Mouse (Mus musculus) liver, embryonic 13.5 days (tissue): Measurements from ENCODE around the gene Nsun3. TPM values are rescaled to one million over a fixed set of nuclear protein-coding genes. Genes with fewer than 3 reads are reported as not detected.
"Not testable (repeated sequence)": the region's sequence is repeated elsewhere in the genome, so short reads cannot be mapped to it uniquely, and the experiment has no call there.

Source experiments
- ATAC-seq: fragments of 200-750 bp; cut with Nextera tagmentation; 2 replicates; pipeline ENCODE4 v1.8.0; 2017; ENCODE audit warnings: low read depth, mild to moderate bottlenecking, moderate number of reproducible peaks, moderate library complexity
- DNase-seq: peaks from one replicate; pipeline ENCODE4 v3.0.0; 2022
- H3K27ac ChIP-seq: fragments of 300-500 bp; sonication (generic); 2 replicates; pipeline ENCODE4 v1.5.1; 2015; ENCODE audit warnings: moderate library complexity, mild to moderate bottlenecking, inconsistent platforms
- H3K27me3 ChIP-seq: fragments of 300-500 bp; sonication (generic); 2 replicates; pipeline ENCODE4 v1.6.1; 2015; ENCODE audit warnings: mild to moderate bottlenecking, inconsistent platforms
- H3K36me3 ChIP-seq: fragments of 300-500 bp; sonication (generic); 2 replicates; pipeline ENCODE4 v1.6.1; 2015; ENCODE audit warnings: mild to moderate bottlenecking, inconsistent platforms
- H3K4me1 ChIP-seq: fragments of 300-500 bp; sonication (generic); replicated peaks from 2 replicates; pipeline ENCODE4 v1.6.1; 2015; ENCODE audit warnings: inconsistent platforms
- H3K4me2 ChIP-seq: fragments of 300-500 bp; sonication (generic); 2 replicates; pipeline ENCODE4 v1.6.1; 2015; ENCODE audit warnings: inconsistent platforms, mild to moderate bottlenecking, moderate library complexity
- H3K4me3 ChIP-seq: fragments of 300-500 bp; sonication (generic); replicated peaks from 2 replicates; pipeline ENCODE4 v1.5.1; 2015; ENCODE audit warnings: mild to moderate bottlenecking, inconsistent platforms
- H3K9ac ChIP-seq: fragments of 300-500 bp; sonication (generic); 2 replicates; pipeline ENCODE4 v1.6.1; 2015; ENCODE audit warnings: mild to moderate bottlenecking, inconsistent platforms
- H3K9me3 ChIP-seq: fragments of 300-500 bp; sonication (generic); replicated peaks from 2 replicates; pipeline ENCODE4 v1.6.1; 2016; ENCODE audit warnings: inconsistent platforms
- WGBS: fragments of 180-500 bp; shearing (Covaris S2); methylation state at CpG from one replicate; pipeline ENCODE4 v1.1.7; 2015; ENCODE audit not compliant: insufficient replicate concordance; 5-methylcytosine and 5-hydroxymethylcytosine counted together
- microRNA-seq: library from miRNA; unstranded; fragments of <30 nt; microRNA quantifications from one replicate; pipeline ENCODE4, GENCODE M21; 2016
- polyA plus RNA-seq: library from polyadenylated mRNA; unstranded; fragments of >200 nt; fragmentation: Nextera tagmentation; extraction: Ambion mirVana; gene quantifications from 2 replicates; pipeline ENCODE4 v1.2.1, GENCODE M21; 2015

Nsun3 gene
- polyA plus RNA-seq, 1 experiment from 2014 or later, result 5.3 TPM

- H3K4me1 ChIP-seq, result no peaks in the 10 kb centered on the region
- 83% methylated on average over 4 of the region's 4 CpGs for WGBS
- no peak overlapping the region for H3K4me3 ChIP-seq
- H3K4me2 ChIP-seq, result no peak overlapping the region
- no peak for DNase-seq
- H3K27me3 ChIP-seq, result no peaks in the 10 kb centered on the region
- no peak overlapping the region for H3K9ac ChIP-seq
- no peaks in the 10 kb centered on the region for H3K36me3 ChIP-seq
- no peak for ATAC-seq
- H3K27ac ChIP-seq, result no peak overlapping the region
- no peaks in the 10 kb centered on the region for H3K9me3 ChIP-seq
Measured at GRCm38 (mm10) chr16:62753079-62753478, 33.5 kb downstream of the Nsun3 start.

- no peak overlapping the region for H3K4me2 ChIP-seq
- H3K4me1 ChIP-seq, result no peaks in the 10 kb centered on the region
- no peak overlapping the region for H3K27ac ChIP-seq
- WGBS, result 49% methylated on average over 2 of the region's 2 CpGs
- DNase-seq (no peak), ATAC-seq (no peak)
- H3K9ac ChIP-seq, result no peak overlapping the region
- H3K27me3 ChIP-seq, result no peaks in the 10 kb centered on the region
- no peak overlapping the region for H3K4me3 ChIP-seq
- H3K36me3 ChIP-seq, result no peaks in the 10 kb centered on the region
- no peaks in the 10 kb centered on the region for H3K9me3 ChIP-seq
Measured at GRCm38 (mm10) chr16:62745875-62746274, 40.7 kb downstream of the Nsun3 start.

GRCm38 (mm10) chr16:62734359-62734758 is 52.3 kb downstream of the Nsun3 start:
- DNase-seq (no peak), ATAC-seq (no peak)
- no peaks in the 10 kb centered on the region for H3K9me3 ChIP-seq
- H3K27me3 ChIP-seq, result no peaks in the 10 kb centered on the region
- H3K9ac ChIP-seq, result no peak overlapping the region
- 79% methylated on average over 1 of the region's 1 CpGs for WGBS
- H3K4me1 ChIP-seq, result no peaks in the 10 kb centered on the region
- no peak overlapping the region for H3K27ac ChIP-seq
- H3K4me3 ChIP-seq, result no peak overlapping the region
- no peak overlapping the region for H3K4me2 ChIP-seq
- H3K36me3 ChIP-seq, result peaks cover 5% of the 10 kb centered on the region; the same call in 1 of the 2 replicates

DNA sequence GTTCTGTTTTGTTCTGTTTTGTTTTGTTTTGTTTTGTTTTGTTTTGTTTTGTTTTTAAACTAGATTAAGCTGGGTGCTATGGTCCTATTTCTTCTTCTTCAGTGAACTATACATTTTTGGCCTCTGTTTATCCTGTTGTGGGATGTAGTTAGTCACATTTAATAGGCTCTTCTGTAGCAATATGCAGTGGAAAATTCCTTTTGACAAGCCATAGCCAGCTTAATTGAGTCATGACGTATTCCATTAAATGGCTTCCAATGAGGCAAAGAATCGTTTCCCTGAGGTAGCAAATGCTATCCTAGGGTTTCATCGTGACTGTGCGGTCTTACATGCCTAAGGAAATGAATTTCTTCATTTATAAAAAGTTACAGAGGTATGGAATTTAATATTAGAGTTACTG is 56.3 kb downstream of the Nsun3 start:
- DNase-seq (no peak), ATAC-seq (no peak)
- H3K4me3 ChIP-seq, result no peak overlapping the region
- H3K9me3 ChIP-seq, result no peaks in the 10 kb centered on the region
- WGBS, result 68% methylated on average over 4 of the region's 4 CpGs
- no peaks in the 10 kb centered on the region for H3K27me3 ChIP-seq
- H3K27ac ChIP-seq, result no peak overlapping the region
- H3K9ac ChIP-seq, result no peak overlapping the region
- peaks cover 5% of the 10 kb centered on the region; the same call in 1 of the 2 replicates for H3K36me3 ChIP-seq
- no peaks in the 10 kb centered on the region for H3K4me1 ChIP-seq
- H3K4me2 ChIP-seq, result no peak overlapping the region

- Histone ChIP-seq H3K4me1 (no peaks in the 10 kb centered on the region), H3K27ac (no peak overlapping the region), H3K4me3 (no peak overlapping the region), H3K36me3 (peaks cover 2% of the 10 kb centered on the region; the same call in 1 of the 2 replicates), H3K9ac (no peak overlapping the region), H3K4me2 (no peak overlapping the region), H3K9me3 (no peaks in the 10 kb centered on the region), H3K27me3 (no peaks in the 10 kb centered on the region)
- WGBS, result 75% methylated on average over 3 of the region's 3 CpGs
- DNase-seq (no peak), ATAC-seq (no peak)
Measured at GRCm38 (mm10) chr16:62729846-62730245, 56.8 kb downstream of the Nsun3 start.

DNA sequence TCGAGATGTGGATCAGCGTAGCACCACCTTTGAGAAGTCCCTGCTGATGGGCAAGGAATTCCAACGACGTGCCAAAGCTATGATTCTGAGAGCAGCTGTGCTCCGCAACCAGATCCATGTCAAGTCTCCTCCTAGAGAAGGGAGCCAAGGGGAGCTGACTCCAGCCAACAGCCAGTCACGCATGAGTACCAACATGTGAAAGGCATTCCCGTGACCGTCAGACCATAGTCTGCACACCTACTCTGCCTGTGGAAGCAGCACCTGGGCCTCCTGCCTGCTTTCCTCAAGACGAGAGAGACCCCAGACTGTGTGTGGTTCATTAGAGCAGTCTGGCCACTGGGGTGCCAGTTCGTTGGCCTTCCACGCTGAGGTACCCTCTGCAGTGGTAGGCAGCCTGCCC is 68.4 kb downstream of the Nsun3 start:
- not testable (repeated sequence) for DNase-seq, H3K4me2 ChIP-seq, H3K4me3 ChIP-seq, H3K36me3 ChIP-seq, H3K27me3 ChIP-seq, H3K27ac ChIP-seq, H3K9me3 ChIP-seq, H3K9ac ChIP-seq, ATAC-seq, H3K4me1 ChIP-seq
- WGBS, result 80% methylated on average over 8 of the region's 11 CpGs

DNA sequence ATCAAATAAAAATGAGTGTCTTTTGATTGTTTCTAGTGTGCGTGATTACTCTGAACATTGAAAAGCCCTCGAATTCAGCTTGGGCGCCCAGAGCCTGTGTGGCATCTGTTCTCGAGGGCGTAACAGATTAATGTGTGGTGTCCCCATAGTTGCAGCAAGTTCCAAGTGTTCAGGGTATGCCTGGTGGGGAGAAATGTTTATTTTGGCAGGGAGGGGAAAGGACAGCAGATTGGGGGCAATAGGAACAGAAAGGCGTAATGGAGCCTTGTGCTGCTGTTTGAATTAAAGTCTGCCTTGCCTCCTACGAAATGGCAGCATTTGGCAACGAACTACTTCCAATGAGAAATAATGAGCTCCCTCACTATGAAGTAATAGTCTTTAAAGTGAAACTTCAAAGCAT is 96.2 kb downstream of the Nsun3 start:
- Histone ChIP-seq H3K4me3 (no peak overlapping the region), H3K9me3 (no peaks in the 10 kb centered on the region), H3K9ac (no peak overlapping the region), H3K27ac (no peak overlapping the region), H3K4me2 (no peak overlapping the region), H3K36me3 (no peaks in the 10 kb centered on the region), H3K27me3 (no peaks in the 10 kb centered on the region), H3K4me1 (no peaks in the 10 kb centered on the region)
- no peak for ATAC-seq
- 70% methylated on average over 8 of the region's 8 CpGs for WGBS
- no peak for DNase-seq

- Histone ChIP-seq H3K27me3 (no peaks in the 10 kb centered on the region), H3K4me1 (no peaks in the 10 kb centered on the region), H3K9me3 (no peaks in the 10 kb centered on the region), H3K4me3 (no peak overlapping the region), H3K9ac (no peak overlapping the region), H3K27ac (no peak overlapping the region), H3K4me2 (no peak overlapping the region), H3K36me3 (no peaks in the 10 kb centered on the region)
- no peak for ATAC-seq
- WGBS, result 35% methylated on average over 2 of the region's 2 CpGs
- DNase-seq, result no peak
Measured at GRCm38 (mm10) chr16:62686073-62686472, 100.5 kb downstream of the Nsun3 start.

DNA sequence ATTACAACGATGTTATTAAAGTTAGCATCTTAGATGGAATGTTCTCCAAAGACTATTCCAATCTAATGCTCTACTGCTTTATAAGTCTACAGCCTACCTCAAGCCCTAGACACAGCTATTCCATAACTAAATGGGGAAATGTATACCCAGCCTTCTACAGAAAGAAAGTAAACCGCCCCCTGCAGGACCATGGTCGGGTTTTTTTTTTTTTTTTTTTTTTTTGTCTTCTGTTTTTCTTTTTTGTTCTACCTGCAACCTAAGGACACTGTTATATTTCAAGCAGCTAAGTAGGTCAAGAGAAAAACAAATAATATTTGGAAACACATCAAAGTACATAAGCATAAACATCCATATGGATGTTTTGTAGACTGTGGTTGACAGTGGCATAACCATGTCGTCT is 101.1 kb downstream of the Nsun3 start:
- ATAC-seq (no peak), DNase-seq (no peak)
- Histone ChIP-seq H3K9me3 (no peaks in the 10 kb centered on the region), H3K4me1 (no peaks in the 10 kb centered on the region), H3K4me3 (no peak overlapping the region), H3K27me3 (no peaks in the 10 kb centered on the region), H3K27ac (no peak overlapping the region), H3K9ac (no peak overlapping the region), H3K36me3 (no peaks in the 10 kb centered on the region), H3K4me2 (no peak overlapping the region)
- 59% methylated on average over 4 of the region's 4 CpGs for WGBS

Small RNA genes within 50 kb of the gene (microRNA-seq; reads per million reads assigned to microRNA genes)
- gene Gm25986, result not detected

Other genes starting within 250 kb of the Nsun3 start
- gene Stx19, start 27.9 kb upstream of the Nsun3 start, polyA plus RNA-seq, result 0.07 and 0.09 TPM in 2 replicates
- 5.4 and 5.5 TPM in 2 replicates for gene Arl13b, start 60.2 kb upstream of the Nsun3 start, polyA plus RNA-seq
- gene Pros1, start 67.5 kb upstream of the Nsun3 start, polyA plus RNA-seq, result 12.4 and 16.0 TPM in 2 replicates